Mouse (Mus musculus) gastrocnemius, postnatal 4 days (tissue): ENCODE measurements around the gene Slc7a6. TPM values are rescaled to one million over a fixed set of nuclear protein-coding genes. Genes with fewer than 3 reads are reported as not detected.

Experiments used
- total RNA-seq, 2 experiments: library from RNA; stranded (reverse); gene quantifications; 2 replicates each; pipeline ENCODE4 v1.2.3; 2021

Gene Slc7a6
- total RNA-seq, 2 experiments from 2014 or later = 10.5 to 11.5 TPM

Other genes with a start within 250 kb of the Slc7a6 start
- under 1 TPM in 1 of 2 experiments, not detected in 1; 0.44 TPM for gene Ctrl, start 235.0 kb upstream of the Slc7a6 start, total RNA-seq
- gene Psmb10, start 230.4 kb upstream of the Slc7a6 start, total RNA-seq = 10 to 100 TPM; 26.8 to 29.8 TPM
- gene Lcat, start 225.5 kb upstream of the Slc7a6 start, total RNA-seq = 1 to 10 TPM; 1.5 to 1.7 TPM
- gene Slc12a4, start 202.8 kb upstream of the Slc7a6 start, total RNA-seq = 10 to 100 TPM; 30.7 to 40.6 TPM
- not detected for gene Dpep3, start 189.4 kb upstream of the Slc7a6 start, total RNA-seq
- gene Dus2, start 177.5 kb upstream of the Slc7a6 start, total RNA-seq = 10 to 100 TPM; 12.4 to 13.2 TPM
- not detected for gene Dpep2nb, start 162.9 kb upstream of the Slc7a6 start, total RNA-seq
- 10 to 100 TPM; 10.8 to 11.7 TPM for gene Ddx28, start 157.0 kb upstream of the Slc7a6 start, total RNA-seq
- 10 to 100 TPM; 37.1 to 40.6 TPM for gene Nfatc3, start 110.0 kb upstream of the Slc7a6 start, total RNA-seq
- gene Esrp2, start 31.9 kb upstream of the Slc7a6 start, total RNA-seq = under 1 TPM in 1 of 2 experiments, not detected in 1; 0.18 TPM
- gene Pla2g15, start 18.5 kb upstream of the Slc7a6 start, total RNA-seq = 1 to 10 TPM; 8.6 to 8.9 TPM
- gene Slc7a6os, start 42.1 kb downstream of the Slc7a6 start, total RNA-seq = 10 to 100 TPM; 16.3 to 21.2 TPM
- gene Prmt7, start 42.1 kb downstream of the Slc7a6 start, total RNA-seq = 10 to 100 TPM; 24.9 to 26.5 TPM
- gene Smpd3, start 169.1 kb downstream of the Slc7a6 start, total RNA-seq = 1 to 10 TPM; 1.3 to 2.0 TPM
- 10 to 100 TPM in 1 of 2 experiments, 1 to 10 TPM in 1; 8.7 to 11.0 TPM for gene Zfp90, start 246.5 kb downstream of the Slc7a6 start, total RNA-seq